Mouse (Mus musculus): Measurements from ENCODE around the gene Sec16b. TPM values are rescaled to one million over a fixed set of nuclear protein-coding genes. Genes with fewer than 3 reads are reported as not detected.

Gene Sec16b
- polyA plus RNA-seq, 1 experiment from 2014 or later: 1.5 TPM

DNA sequence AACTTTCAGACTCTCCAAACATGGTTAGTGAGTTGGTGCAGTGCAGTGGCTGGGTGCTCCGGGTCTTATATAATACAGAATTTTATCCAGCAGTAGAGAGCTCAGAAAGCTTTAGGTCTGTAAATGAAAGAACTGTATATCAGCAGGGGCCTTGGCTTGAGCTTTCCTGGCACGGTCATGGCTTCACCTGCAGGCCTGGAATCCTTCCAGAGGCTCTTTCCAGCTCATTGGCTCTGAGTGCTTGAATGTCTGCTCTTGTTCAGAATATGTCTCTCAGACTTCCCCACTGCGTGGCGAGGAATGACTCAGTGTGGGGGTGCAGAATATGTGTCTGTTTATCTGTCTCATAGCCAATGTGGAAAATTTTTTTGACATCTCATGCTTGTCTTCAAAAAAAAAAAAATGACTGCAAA, 11.6 kb downstream of the Sec16b start:
- Histone ChIP-seq H3K27me3 (ENCODE audit: control insufficient read depth, insufficient read depth, low read length) (no peaks in the 10 kb centered on the region), H3K27ac (ENCODE audit: low read depth, low read length) (no peak overlapping the region), H3K4me1 (replicated peaks; ENCODE audit: control insufficient read depth, insufficient read depth, low read length) (no peaks in the 10 kb centered on the region), H3K4me2 (replicated peaks; ENCODE audit: low read depth, low read length) (no peak overlapping the region), H3K4me3 (ENCODE audit: low read depth, low read length) (no peak overlapping the region), H3K9me3 (ENCODE audit: control insufficient read depth, low read length) (no peaks in the 10 kb centered on the region), H3K9ac (ENCODE audit: low read depth, low read length) (no peak overlapping the region), H3K36me3 (ENCODE audit: control insufficient read depth, insufficient read depth, low read length) (no peaks in the 10 kb centered on the region)
- WGBS: 80% methylated on average over 4 of the region's 4 CpGs
- ATAC-seq (ENCODE audit: low FRiP score) (no peak), DNase-seq (ENCODE audit: low spot score) (no peak)

- ATAC-seq (ENCODE audit: low FRiP score) (no peak), DNase-seq (ENCODE audit: low spot score) (no peak)
- H3K9me3 ChIP-seq (ENCODE audit: control insufficient read depth, low read length): no peaks in the 10 kb centered on the region
- no peak overlapping the region for H3K9ac ChIP-seq (ENCODE audit: low read depth, low read length)
- no peaks in the 10 kb centered on the region for H3K36me3 ChIP-seq (ENCODE audit: control insufficient read depth, insufficient read depth, low read length)
- H3K27me3 ChIP-seq (ENCODE audit: control insufficient read depth, insufficient read depth, low read length): no peaks in the 10 kb centered on the region
- no peak overlapping the region for H3K4me2 ChIP-seq (replicated peaks; ENCODE audit: low read depth, low read length)
- no peak overlapping the region for H3K27ac ChIP-seq (ENCODE audit: low read depth, low read length)
- no peak overlapping the region for H3K4me3 ChIP-seq (ENCODE audit: low read depth, low read length)
- no peaks in the 10 kb centered on the region for H3K4me1 ChIP-seq (replicated peaks; ENCODE audit: control insufficient read depth, insufficient read depth, low read length)
- WGBS: 89% methylated on average over 2 of the region's 2 CpGs
Observed at GRCm38 (mm10) chr1:157519396-157519795, 12.9 kb downstream of the Sec16b start.

- Histone ChIP-seq H3K36me3 (ENCODE audit: control insufficient read depth, insufficient read depth, low read length) (no peaks in the 10 kb centered on the region), H3K9ac (ENCODE audit: low read depth, low read length) (no peak overlapping the region), H3K4me1 (replicated peaks; ENCODE audit: control insufficient read depth, insufficient read depth, low read length) (no peaks in the 10 kb centered on the region), H3K4me2 (replicated peaks; ENCODE audit: low read depth, low read length) (no peak overlapping the region), H3K9me3 (ENCODE audit: control insufficient read depth, low read length) (no peaks in the 10 kb centered on the region), H3K27me3 (ENCODE audit: control insufficient read depth, insufficient read depth, low read length) (no peaks in the 10 kb centered on the region), H3K4me3 (ENCODE audit: low read depth, low read length) (no peak overlapping the region), H3K27ac (ENCODE audit: low read depth, low read length) (no peak overlapping the region)
- DNase-seq (ENCODE audit: low spot score): no peak
- ATAC-seq (ENCODE audit: low FRiP score): no peak
- WGBS: 93% methylated on average over 5 of the region's 5 CpGs
Observed at GRCm38 (mm10) chr1:157522322-157522721, 15.8 kb downstream of the Sec16b start.

DNA sequence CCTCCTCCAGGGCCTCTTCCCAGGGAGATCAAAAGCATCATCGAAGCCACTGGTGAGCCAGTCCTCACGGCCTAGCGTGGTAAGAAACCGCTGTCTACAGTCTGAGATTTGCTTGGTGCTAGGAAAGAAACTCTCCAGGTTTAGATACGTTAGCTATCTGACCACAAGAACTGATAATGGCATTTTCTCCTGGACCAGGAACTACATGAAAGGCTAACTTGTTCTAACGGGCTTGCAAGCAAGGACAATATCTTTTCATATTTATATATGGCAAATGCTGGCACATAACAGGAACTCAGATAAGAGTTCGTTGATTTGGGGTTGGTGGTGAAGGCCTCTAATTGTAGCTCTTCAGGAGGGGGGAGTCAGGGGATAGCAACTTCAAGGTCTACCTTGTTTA, 18.2 kb downstream of the Sec16b start:
- no peak for ATAC-seq (ENCODE audit: low FRiP score)
- H3K27ac ChIP-seq (ENCODE audit: low read depth, low read length): no peak overlapping the region
- 91% methylated on average over 7 of the region's 7 CpGs for WGBS

DNA sequence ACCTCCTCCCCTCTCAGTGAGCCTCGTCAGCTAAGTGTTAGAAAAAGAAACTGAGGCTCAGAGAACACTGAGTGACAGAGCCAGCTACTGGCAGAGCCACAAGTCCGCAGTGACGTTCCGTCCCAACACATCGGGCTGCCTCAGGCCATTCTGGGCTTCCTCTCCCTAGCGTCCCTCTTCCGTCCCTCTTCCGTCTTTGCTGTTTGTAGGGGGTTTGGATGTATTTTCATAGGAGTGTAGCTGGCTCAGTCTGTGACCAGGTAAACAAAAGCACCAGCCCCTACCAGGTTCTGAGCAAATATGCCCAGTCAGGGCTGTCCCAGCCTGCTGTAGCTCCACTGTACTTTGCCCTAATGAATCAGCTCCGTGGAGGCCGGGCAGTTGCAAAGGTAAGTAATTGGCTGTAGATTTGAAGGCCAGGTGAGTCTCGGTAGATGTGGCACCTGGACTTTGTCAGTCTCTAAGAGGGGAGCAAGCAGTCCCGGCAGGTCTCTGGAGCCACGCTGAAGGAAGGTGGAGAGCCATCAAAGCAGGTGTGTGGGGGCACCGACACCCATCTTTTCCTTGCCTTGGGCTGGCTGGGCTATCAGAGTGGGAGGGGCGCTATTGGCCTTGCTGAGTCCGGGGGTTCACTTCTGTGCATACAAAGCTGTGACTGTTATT, 19.3 kb downstream of the Sec16b start:
- Histone ChIP-seq H3K4me3 (ENCODE audit: low read depth, low read length) (no peak overlapping the region), H3K27ac (ENCODE audit: low read depth, low read length) (no peak overlapping the region), H3K27me3 (ENCODE audit: control insufficient read depth, insufficient read depth, low read length) (no peaks in the 10 kb centered on the region), H3K9ac (ENCODE audit: low read depth, low read length) (no peak overlapping the region), H3K36me3 (ENCODE audit: control insufficient read depth, insufficient read depth, low read length) (no peaks in the 10 kb centered on the region), H3K9me3 (ENCODE audit: control insufficient read depth, low read length) (no peaks in the 10 kb centered on the region), H3K4me1 (replicated peaks; ENCODE audit: control insufficient read depth, insufficient read depth, low read length) (no peaks in the 10 kb centered on the region), H3K4me2 (replicated peaks; ENCODE audit: low read depth, low read length) (no peak overlapping the region)
- ATAC-seq (ENCODE audit: low FRiP score) (no peak), DNase-seq (ENCODE audit: low spot score) (no peak)
- 88% methylated on average over 16 of the region's 16 CpGs for WGBS

More for the DNA sequence above, 18.2 kb downstream of the Sec16b start:
- H3K4me1 ChIP-seq (replicated peaks; ENCODE audit: control insufficient read depth, insufficient read depth, low read length): no peaks in the 10 kb centered on the region
- no peaks in the 10 kb centered on the region for H3K9me3 ChIP-seq (ENCODE audit: control insufficient read depth, low read length)
- H3K36me3 ChIP-seq (ENCODE audit: control insufficient read depth, insufficient read depth, low read length): no peaks in the 10 kb centered on the region
- DNase-seq (ENCODE audit: low spot score): no peak
- H3K4me2 ChIP-seq (replicated peaks; ENCODE audit: low read depth, low read length): no peak overlapping the region
- H3K27me3 ChIP-seq (ENCODE audit: control insufficient read depth, insufficient read depth, low read length): no peaks in the 10 kb centered on the region
- no peak overlapping the region for H3K9ac ChIP-seq (ENCODE audit: low read depth, low read length)
- no peak overlapping the region for H3K4me3 ChIP-seq (ENCODE audit: low read depth, low read length)

DNA sequence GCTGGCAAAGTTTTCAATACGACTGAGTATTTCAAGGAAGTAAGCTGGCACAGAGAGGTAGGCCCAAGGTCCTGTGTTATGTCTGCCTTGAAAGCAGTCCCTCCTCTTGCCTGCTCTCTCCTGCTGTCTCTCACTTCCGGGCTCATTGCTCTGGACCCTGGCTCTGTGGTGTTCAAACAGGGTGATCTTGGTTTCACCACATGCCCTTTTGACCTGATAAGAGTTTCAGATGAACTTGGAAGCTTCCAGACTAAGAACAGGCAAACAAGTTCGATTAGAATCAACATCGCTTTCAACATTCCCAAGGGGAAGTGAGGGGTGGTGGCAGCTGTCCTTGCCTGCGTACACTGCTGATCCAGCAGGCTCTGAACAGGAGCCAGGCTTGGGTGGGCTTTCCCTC, 20.1 kb downstream of the Sec16b start:
- 66% methylated on average over 5 of the region's 5 CpGs for WGBS
- no peaks in the 10 kb centered on the region for H3K9me3 ChIP-seq (ENCODE audit: control insufficient read depth, low read length)
- H3K9ac ChIP-seq (ENCODE audit: low read depth, low read length): no peak overlapping the region

GRCm38 (mm10) chr1:157532826-157533460, 26.4 kb downstream of the Sec16b start:
- WGBS: 61% methylated on average over 8 of the region's 8 CpGs
- Histone ChIP-seq H3K27me3 (ENCODE audit: control insufficient read depth, insufficient read depth, low read length) (no peaks in the 10 kb centered on the region), H3K9ac (ENCODE audit: low read depth, low read length) (no peak overlapping the region), H3K27ac (ENCODE audit: low read depth, low read length) (no peak overlapping the region), H3K4me1 (replicated peaks; ENCODE audit: control insufficient read depth, insufficient read depth, low read length) (no peaks in the 10 kb centered on the region), H3K4me2 (replicated peaks; ENCODE audit: low read depth, low read length) (no peak overlapping the region), H3K9me3 (ENCODE audit: control insufficient read depth, low read length) (no peaks in the 10 kb centered on the region), H3K4me3 (ENCODE audit: low read depth, low read length) (no peak overlapping the region), H3K36me3 (ENCODE audit: control insufficient read depth, insufficient read depth, low read length) (no peaks in the 10 kb centered on the region)
- ATAC-seq (ENCODE audit: low FRiP score): no peak
- no peak for DNase-seq (ENCODE audit: low spot score)

More for the DNA sequence above, 20.1 kb downstream of the Sec16b start:
- Histone ChIP-seq H3K27me3 (ENCODE audit: control insufficient read depth, insufficient read depth, low read length) (no peaks in the 10 kb centered on the region), H3K27ac (ENCODE audit: low read depth, low read length) (no peak overlapping the region), H3K4me1 (replicated peaks; ENCODE audit: control insufficient read depth, insufficient read depth, low read length) (no peaks in the 10 kb centered on the region), H3K4me3 (ENCODE audit: low read depth, low read length) (no peak overlapping the region), H3K4me2 (replicated peaks; ENCODE audit: low read depth, low read length) (no peak overlapping the region), H3K36me3 (ENCODE audit: control insufficient read depth, insufficient read depth, low read length) (no peaks in the 10 kb centered on the region)
- DNase-seq (ENCODE audit: low spot score) (no peak), ATAC-seq (ENCODE audit: low FRiP score) (no peak)

DNA sequence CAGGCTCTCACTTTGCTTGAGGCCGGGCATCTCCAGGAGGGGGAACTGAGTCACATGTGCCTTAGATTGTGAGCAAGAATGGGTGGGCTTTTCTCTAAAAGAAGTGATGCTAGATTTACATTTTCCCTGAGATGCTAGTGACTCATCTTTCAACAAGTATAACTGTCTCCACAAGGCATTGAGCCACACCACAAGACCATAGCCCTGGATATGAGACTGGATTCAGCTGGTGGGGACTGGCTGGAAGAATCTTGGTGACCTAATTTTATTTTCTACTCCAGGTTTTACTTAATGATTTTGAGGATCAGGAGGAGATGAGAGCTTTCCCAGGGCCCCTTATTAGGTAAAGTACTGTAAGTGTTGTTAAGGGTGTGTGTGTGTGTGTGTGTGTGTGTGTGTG, 29.0 kb downstream of the Sec16b start:
- Histone ChIP-seq H3K36me3 (ENCODE audit: control insufficient read depth, insufficient read depth, low read length) (no peaks in the 10 kb centered on the region), H3K4me3 (ENCODE audit: low read depth, low read length) (no peak overlapping the region), H3K4me1 (replicated peaks; ENCODE audit: control insufficient read depth, insufficient read depth, low read length) (no peaks in the 10 kb centered on the region), H3K4me2 (replicated peaks; ENCODE audit: low read depth, low read length) (no peak overlapping the region), H3K27me3 (ENCODE audit: control insufficient read depth, insufficient read depth, low read length) (no peaks in the 10 kb centered on the region), H3K9ac (ENCODE audit: low read depth, low read length) (no peak overlapping the region), H3K9me3 (ENCODE audit: control insufficient read depth, low read length) (no peaks in the 10 kb centered on the region), H3K27ac (ENCODE audit: low read depth, low read length) (no peak overlapping the region)
- no peak for ATAC-seq (ENCODE audit: low FRiP score)
- no peak for DNase-seq (ENCODE audit: low spot score)
- 83% methylated on average over 1 of the region's 1 CpGs for WGBS

- Histone ChIP-seq H3K9me3 (ENCODE audit: control insufficient read depth, low read length) (no peaks in the 10 kb centered on the region), H3K4me3 (ENCODE audit: low read depth, low read length) (no peak overlapping the region), H3K4me1 (replicated peaks; ENCODE audit: control insufficient read depth, insufficient read depth, low read length) (no peaks in the 10 kb centered on the region), H3K9ac (ENCODE audit: low read depth, low read length) (no peak overlapping the region), H3K4me2 (replicated peaks; ENCODE audit: low read depth, low read length) (no peak overlapping the region), H3K36me3 (ENCODE audit: control insufficient read depth, insufficient read depth, low read length) (no peaks in the 10 kb centered on the region), H3K27ac (ENCODE audit: low read depth, low read length) (no peak overlapping the region), H3K27me3 (ENCODE audit: control insufficient read depth, insufficient read depth, low read length) (no peaks in the 10 kb centered on the region)
- 13% methylated on average over 6 of the region's 6 CpGs for WGBS
- ATAC-seq (ENCODE audit: low FRiP score): 0 out of 2 replicates have a peak, but pooled peaks have one; percentile 27
- peak; percentile 79 for DNase-seq (ENCODE audit: low spot score)
Observed at GRCm38 (mm10) chr1:157536471-157536870, 29.9 kb downstream of the Sec16b start.

Data from hindbrain, embryonic 11.5 days (tissue).